Mouse (Mus musculus) layer of hippocampus, postnatal 36 days (tissue): ENCODE results near the gene Kazn. TPM values are rescaled to one million over a fixed set of nuclear protein-coding genes. Genes with fewer than 3 reads are reported as not detected.
A peak's percentile ranks its signal among the peaks of the same experiment; 100 is the strongest.

ENCODE experiments used
- DNase-seq, 2 experiments: peaks; one replicate each; pipeline ENCODE4 v3.0.0; 2022
- total RNA-seq, 2 experiments: library from RNA; stranded (reverse); gene quantifications; 2 replicates each; pipeline ENCODE4 v1.2.3; 2021

The Kazn gene
- total RNA-seq, 2 experiments from 2014 or later = 46.1 to 46.9 TPM

DNA sequence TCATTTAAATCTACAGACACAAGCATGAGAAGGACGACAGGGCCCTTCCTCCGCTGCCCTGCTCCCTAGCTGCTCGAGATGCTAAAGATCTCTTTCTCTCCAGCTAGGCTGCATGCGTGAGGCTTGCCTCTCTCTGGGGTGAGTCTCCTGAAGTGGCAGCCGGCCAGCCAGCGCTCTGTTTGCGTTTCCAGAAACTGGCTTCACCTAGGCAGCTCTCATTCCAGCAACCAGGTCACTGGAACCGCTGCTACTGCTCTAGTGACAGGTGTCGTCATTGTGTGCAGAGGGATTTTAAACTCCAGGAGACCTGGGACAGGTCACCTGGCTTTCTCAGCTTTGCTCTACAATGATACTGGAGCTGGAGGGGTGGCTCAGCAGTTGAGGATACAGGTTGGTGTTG is 76.5 kb downstream of the Kazn start:
- no peak for DNase-seq

DNA sequence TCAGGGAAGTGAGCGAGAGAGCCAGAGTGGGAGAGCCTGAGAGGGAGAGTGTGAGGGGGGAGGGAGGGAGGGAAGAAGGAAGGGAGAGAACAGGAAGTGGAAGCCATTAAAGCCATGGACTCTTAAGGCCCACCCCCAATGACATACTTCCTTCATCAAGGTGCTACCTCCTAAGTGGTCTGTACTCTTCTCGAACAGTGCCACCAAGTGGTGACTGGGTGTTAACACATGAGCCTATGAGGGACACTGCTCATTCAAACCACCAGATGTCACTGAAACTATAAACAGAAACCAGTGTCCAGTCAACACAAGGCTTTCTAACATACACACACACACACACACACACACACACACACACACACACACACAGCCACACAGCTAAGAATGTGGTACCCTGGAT is 77.1 kb downstream of the Kazn start:
- no peak for DNase-seq

DNA sequence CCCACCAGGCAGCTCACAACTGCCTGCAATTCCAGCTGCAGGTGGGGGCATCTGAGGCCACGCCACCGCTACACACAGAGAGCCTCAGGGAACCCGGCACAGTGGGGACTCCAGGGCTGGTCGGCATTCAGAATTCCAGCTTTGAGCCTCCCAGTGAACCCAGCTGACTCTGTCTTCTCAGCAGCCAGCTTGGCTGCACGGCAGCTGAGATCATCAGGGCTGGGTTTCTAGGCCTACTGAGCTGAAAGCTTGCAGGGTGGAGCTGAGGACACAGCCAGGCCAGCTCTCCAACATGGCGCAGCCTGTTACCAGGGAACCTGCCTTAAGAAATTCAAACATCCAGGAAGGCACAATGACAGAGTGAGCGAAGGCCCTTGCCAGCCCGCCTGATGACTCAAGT is 79.2 kb downstream of the Kazn start:
- peak in 1 of 2 experiments; percentile 48 for DNase-seq

DNA sequence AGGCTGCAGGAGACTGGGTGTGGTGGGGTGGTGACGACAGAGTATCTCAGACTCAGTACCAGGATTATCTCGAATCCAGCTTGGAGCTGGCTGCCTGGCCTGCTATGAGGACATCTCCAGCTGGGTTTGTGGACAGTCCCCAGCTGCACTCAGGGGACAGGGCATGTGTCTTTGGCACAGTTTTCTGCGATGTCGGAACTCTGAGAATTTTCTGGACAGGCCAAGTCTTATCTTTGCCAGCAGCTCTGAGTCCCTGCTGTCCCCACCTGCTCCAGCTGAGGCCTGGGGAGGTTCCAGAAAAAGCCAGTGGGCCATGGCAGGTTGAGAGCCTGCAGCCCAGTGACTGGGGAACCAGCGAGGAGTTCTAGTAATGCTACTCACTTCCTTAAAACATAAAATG is 82.7 kb downstream of the Kazn start:
- no peak for DNase-seq

DNA sequence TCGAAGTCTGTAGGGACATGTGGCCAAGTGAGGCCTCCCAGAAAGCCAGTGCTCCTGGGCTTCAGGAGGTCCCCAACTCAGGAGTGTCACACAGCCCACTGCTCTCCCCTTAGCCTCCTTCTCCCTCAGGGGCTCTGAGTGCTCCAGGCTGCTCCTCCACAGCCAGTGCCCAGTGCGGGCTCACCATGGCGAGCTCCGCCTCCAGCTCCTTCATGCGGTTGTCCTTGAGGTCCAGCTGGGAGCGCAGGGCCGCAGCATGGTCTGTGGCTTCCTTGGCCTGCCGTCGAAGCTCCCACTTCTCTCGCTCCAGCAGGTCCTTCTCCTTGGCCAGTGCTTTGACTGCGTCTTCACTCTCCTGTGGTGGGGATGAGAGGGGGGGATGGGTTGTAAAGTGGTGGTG is 85.0 kb downstream of the Kazn start:
- DNase-seq = no peak

DNA sequence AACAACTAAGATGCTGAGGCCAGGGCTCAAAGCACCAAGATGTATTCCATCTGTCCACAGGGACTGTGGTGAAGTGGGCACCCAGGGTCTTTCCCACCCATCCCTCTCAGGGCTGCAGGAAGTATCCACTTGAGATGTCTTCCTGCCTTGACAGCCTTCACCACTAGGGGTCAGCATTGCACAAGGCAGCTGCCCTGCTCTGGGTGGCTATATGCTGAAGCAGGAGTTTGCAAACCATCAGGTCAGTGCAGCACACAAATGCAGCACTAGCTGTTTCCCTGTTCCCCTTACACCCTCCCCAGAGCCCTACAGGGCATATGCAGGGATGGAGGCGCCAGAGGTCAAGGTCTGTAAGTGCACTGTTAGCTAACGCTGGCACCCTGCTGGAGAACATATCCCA is 85.7 kb downstream of the Kazn start:
- peak; percentile 85 to 86 for DNase-seq

DNA sequence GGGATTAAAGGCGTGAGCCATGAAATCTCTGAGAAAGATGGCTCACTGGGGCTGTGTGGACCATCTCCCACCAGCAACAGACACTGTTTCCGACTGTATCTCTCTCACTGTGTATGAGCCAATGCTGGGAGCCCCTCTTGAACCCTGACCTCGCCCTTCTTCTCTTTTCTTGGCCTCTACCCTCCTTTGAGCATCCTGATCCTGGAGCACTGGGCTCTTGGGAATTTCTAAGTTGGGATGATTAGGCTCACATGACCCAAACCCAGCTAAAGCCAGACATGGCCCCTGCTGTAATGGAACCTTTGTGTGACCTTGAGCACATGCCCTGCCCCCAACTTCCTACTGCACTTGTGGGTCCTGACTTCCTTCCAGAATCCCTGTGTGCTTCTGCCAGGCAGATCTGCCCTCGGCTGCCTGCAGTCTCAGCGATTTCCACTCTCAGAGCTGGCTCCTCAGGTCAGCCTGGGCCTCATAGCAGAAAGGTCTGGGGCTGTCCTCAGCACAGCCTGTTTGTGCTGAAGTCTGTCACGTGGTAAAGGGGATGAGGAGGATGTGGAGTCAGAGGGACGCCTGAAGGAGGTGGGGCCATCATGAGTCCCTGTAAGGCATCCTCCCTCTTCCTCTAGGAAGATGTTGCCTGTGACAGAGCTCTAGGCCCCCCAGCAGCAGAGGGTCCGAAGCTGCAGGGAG is 86.3 kb downstream of the Kazn start:
- no peak for DNase-seq

DNA sequence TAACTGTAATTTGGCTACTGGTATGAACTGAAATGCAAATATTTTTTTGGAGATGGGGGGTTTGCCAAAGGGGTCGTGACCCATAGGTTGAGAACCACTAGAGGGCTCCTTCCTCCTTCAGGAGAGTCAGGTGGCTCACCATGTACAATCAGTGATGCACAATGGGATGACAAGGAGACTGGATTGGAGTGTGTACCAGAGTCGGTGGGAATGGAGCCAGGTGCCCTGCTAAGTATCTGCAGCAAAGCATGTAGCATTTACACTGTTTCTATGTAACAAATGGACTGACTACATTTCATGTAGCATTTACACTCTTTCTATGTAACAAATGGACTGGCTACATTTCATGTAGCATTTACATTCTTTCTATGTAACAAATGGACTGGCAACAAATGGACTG is 89.1 kb downstream of the Kazn start:
- DNase-seq = no peak

DNA sequence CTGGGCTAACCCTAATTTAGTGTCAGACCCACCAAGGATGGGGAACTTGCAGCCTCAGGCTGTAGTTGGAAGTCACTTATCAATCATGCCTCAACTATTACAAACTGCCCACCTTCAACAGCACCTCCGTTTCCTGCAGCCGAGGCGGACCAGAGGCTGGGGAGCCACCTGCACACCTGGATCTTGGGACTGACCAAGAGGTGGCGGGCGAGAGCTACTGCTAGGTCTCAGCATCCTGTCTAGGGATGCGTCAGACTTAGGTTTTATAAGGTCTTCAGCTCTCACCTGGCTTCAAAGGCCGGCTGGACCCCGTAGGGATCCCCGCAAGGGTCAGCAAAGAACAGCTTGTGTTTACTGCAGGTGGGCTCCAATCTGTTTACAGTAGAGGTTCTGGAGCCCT is 90.0 kb downstream of the Kazn start:
- no peak for DNase-seq

DNA sequence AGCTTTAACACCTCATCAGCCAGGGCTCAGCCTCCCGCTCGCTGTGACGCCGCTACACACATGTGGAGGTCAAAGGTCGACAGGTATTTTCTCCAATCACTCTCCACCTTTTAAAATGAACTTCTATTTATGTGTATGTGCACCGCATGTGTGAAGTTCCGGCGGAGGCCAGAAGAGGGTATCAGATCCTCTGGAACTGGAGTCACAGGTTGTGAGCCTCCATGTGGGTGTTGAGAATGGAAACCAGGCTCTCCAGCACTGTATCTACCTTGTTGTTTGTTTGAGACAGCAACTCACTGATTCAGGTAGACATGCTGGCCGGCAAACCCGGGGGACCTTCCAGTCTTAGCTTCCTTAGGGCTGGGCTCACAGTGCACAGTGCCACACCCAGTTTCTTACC is 91.5 kb downstream of the Kazn start:
- DNase-seq = no peak

DNA sequence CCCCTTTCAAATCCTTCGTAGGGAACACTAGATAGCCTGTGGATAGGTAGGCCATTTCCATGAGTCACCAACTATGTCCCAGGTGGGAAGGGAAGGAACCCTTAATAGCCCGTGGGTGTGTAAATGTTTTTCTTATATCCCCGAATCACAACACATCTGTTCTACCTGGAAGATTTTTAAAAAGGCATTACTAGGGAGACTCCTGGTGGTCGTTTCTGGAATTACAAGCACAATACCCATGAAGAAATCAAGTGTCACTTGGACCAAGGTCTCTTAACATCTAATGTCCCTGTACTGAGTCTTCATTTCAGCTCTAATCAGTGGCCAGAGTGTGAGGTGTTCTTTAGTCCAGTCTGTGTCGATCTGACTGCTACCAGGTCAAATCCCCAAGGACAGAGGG is 95.1 kb downstream of the Kazn start:
- DNase-seq = no peak

DNA sequence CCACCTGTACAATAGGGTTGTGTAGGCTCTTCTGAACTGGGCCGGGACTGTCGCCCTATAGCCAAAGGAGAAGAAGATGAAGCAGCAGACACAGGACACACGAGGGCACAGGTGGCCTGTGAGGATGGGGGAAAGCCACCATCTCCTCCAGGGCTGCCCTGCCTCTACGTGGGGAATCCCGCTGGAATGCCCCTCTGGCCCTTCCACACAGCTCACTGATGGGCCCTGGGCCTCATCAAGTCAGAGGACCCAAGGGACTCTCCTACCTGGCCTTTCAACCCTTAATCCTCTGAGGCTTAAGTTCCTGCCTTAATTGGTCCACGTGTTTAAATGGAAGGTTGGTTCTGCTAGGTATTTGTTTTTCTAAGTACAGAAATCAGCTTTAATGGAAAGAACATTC is 95.9 kb downstream of the Kazn start:
- no peak for DNase-seq

DNA sequence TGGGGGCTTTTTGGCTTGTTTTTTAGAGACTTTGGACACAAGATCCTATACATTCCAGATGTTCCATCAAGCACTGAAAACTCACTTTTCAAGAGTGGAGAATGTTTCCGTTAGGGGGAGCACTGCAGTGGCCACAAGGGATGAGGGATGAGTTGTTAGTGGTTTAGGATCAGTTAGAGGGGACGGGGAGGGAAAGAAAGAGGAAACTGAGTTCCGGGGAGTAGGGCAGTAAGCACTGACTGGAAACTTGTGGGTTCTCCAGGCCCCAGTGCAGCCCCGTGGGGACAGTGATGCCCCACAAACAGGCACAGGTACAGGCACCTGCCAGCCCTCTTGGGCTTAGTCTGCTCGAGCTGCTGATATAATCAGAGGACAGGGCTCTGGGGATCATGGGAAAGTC is 99.5 kb downstream of the Kazn start:
- DNase-seq = no peak

DNA sequence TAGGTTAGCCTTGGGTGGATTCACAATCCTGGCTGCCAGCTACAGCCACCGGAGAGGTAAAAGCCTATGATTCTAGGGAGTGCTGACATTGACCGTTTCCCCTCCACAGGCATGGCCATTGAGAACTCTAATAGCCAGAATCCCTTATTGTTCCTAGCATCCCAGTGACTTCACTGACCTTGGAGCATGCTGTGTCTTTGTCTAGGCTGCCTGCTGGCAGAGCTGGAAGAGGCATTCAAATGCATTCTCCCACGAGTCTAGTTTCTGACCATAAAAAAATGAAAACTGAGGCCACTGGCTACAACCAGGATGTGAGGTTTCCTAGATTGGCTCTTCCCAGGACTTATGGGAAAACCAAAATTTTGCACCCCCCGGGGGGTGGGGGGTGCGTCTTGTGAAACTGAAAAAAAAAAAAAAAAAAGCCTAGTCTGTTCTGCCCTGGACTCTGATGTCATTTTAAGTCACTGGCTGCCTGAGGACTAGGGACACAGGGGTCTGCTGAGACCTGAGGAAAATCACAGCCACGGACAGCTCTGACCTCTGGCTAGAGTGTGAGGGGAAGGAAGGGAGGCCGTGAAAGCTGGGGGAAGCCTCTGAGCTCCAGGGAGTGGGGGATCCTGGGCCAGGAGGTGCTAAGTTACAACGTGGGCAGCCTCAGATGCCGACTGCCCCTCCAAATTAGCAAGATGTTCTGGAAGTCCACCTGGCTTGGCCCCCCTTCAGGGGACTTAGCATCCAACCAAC is 100.7 kb downstream of the Kazn start:
- no peak for DNase-seq

DNA sequence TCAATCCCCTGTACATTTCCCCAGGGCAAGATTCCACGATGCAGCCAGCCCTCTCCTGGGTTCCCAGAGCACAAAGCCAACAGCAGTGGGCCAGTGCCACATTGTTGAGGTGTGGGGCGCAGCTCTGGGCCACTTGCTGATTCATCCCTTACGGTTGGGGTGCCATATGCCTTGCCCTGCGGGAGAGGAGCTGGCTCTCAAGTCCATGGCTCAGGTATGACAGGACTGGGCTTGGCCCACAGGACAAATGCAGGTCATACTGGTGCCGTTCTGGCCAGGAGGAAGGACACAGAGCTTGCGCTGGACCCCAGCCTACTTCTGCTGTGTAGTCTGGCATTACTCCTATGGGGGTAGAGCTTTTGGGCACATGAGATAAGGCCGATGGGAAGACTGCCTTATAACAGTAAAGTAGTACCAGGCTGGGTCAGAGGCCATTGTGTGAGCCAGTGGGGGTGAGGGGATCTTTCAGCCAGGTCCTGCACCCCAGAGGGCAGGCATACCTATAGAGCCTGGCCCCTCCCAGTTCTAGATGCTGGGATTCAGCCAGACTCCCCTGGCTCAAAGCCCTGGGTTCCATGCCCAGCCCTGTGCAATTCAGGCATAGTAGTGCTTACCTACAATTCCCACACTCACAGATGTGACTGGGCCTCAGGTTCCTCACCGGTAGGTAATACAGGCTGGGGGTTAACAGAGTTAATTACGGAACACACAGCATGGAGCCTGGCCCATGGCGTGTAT is 102.3 kb downstream of the Kazn start:
- no peak for DNase-seq

DNA sequence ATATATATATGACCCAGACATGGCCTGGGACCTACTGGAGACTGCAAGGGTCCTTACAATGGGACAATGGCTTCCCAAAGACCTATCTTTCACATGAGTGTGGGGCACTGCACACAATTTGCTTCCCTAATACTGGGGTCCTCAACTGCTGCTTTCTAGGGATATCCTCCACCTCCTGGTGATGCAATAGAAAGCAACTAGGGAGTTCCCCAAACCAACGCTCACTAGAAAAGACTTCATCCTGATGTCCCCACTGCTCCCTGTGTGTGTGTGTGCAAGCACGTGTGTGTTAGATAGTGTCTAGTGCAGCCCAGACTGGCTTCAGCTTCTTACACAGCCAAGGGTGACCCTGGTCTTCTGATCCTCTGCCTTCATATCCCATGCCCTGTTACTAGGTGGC is 103.7 kb downstream of the Kazn start:
- DNase-seq = no peak

DNA sequence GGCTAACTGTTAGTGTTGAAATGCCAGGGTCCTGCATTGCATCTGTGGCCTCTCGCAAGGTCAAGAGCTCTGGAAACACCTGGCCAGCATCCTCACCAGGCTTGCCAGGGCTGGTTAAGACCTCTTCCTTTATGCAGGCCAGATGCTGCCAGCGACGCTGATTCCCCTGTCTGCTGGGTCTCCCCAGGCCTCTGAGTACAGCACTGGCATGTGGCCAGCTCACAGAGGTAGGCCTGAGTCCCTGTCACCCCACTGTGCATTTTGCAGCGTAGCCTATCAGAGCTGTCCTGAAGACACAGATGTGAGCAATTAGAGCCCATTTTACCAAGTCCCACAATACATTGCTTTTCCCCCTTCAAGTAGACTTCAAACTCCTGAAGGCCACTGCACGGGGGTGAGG is 109.0 kb downstream of the Kazn start:
- no peak for DNase-seq

DNA sequence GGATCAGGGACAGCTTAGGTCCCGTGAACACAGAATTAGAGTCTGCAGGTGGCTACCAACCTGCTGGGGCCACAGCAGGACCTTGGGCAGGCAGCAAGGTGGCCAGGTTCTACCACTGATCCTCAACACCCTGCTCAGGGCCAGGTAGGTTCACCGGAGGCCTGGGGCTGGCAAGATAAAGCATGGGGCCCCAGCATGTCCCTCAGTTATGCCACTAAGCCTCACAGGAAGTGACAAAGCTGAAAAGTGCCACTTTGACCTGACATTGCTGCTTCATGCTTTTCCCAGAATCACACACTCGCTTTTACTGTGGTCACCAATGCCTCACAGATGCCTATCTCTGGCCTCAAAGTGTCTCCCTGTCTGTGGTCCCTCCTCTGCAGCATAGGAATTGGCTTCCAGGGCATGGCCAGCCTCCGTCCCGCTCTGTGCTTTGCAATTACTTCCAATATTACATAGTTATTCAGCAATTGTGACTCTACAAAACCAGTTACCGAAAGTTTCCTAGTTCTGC is 111.9 kb downstream of the Kazn start:
- no peak for DNase-seq

DNA sequence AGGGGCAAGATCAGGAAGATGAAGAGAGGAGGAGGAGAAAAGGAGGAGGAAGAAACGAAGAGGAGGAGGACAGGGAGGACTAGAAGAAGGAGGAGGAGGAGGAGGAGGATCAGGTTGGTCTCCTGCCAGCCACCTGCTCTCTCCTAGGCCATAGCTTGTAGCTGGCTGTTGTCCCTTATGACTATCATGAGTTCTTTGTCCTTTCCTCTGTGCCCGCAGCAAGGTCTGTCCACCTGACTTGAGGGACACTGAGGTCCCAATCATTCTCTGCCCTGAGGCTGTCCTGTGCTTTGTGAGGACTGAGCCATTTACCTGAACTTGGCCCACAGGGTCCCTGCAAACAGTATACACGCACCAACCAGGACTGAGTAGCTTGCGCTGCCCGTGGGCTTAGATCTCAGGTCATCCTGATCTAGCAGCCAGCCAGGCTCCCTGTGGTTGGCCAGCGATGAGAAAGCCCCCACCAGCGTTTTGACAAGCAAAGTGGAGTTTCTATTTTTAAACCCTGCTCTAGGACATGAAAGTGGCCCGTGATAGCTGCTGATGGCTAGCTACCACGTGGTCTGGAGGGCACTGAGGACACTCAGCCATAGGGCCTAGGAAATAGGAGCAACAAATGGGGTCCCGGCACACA is 112.4 kb downstream of the Kazn start:
- no peak for DNase-seq

DNA sequence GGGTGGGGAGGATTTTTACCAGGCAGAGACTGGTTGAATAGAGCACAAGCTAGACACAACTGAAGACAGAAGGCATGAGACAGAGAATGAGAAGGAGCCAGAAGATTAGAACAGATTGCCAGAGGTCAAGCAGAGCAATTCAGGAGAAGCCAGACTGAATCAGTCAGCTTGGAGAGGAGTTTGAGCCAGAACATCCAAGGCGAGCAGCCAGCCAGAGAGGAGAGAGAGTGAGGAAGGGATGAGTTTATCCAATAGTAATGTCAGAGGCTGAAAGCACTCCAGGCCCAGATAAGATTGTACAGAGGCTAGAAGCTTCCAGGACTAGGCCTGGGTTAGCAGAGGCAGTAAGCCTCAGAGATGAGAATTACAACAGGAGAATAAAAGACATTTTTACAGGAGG is 118.0 kb downstream of the Kazn start:
- DNase-seq = no peak

DNA sequence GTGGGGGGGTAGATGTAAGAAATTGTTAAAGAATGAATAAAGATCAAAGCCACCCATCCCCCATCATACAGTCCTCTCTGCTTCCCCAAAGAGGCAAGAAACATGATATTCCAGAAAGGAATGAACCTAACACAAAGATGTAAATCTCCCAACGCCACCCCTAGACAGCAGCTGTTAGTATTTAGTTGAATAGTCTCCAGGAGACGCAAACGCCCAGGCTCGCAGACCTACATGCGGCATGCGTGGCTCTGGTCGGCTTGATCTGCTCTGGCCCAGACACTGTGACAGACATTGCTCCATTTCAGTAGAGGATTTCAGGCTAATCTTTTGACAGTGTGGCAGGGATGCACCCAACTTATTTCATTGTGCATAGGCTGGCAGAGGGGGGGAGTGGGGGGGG is 120.7 kb downstream of the Kazn start:
- no peak for DNase-seq

DNA sequence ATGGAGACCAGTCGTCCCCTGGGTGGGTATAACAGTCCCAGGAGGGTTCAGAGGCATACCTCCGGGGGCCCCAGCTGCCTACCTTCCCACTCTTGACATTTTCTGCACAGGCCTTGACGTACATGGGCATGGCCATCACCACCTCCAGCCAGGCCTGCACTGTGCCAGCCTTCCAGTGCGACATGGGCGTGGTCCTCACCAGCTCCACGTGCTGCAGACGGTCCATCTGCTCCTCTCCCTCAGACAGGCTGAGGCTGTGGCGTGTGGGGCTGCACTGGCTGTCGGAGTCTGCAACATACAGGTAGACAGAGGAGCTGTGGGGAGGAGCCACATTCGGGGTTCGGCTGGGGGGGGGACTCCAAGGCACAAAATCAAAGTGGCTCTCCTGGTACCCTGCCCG is 121.2 kb downstream of the Kazn start:
- no peak for DNase-seq

DNA sequence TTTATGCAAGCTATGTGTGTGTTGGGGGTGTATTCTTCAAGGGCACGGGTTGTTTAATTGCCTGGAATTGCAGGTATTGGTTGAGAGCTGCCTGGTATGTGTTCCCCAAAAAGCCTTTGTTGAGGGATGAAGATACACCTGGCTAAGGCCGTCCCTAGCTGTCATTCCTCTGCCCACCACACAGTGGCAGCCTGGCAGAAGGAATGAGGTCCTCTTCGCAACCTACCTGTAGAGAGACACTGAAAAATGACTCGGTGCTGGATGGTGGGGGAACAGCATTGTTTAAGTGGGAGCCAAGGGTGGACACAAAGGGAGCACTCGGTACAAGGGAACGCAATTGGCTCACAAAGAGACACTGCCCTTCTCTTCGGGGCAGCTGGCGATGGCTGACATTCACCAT is 125.9 kb downstream of the Kazn start:
- DNase-seq = peak; percentile 24 to 32
